Mouse (Mus musculus) ovary, adult 10 weeks (tissue): ENCODE results near the gene Syt6. TPM values are rescaled to one million over a fixed set of nuclear protein-coding genes. Genes with fewer than 3 reads are reported as not detected.

Experiments
- polyA plus RNA-seq: library from polyadenylated mRNA; stranded (reverse); fragments of 350-450 nt; fragmentation: Illumina TruSeq; extraction: RNeasy Lipid Tissue Mini Kit (QIAGEN cat#74804); gene quantifications from one replicate; pipeline ENCODE4 v1.2.3, GENCODE M21; 2014

Gene Syt6
- polyA plus RNA-seq = 0.20 TPM

DNA sequence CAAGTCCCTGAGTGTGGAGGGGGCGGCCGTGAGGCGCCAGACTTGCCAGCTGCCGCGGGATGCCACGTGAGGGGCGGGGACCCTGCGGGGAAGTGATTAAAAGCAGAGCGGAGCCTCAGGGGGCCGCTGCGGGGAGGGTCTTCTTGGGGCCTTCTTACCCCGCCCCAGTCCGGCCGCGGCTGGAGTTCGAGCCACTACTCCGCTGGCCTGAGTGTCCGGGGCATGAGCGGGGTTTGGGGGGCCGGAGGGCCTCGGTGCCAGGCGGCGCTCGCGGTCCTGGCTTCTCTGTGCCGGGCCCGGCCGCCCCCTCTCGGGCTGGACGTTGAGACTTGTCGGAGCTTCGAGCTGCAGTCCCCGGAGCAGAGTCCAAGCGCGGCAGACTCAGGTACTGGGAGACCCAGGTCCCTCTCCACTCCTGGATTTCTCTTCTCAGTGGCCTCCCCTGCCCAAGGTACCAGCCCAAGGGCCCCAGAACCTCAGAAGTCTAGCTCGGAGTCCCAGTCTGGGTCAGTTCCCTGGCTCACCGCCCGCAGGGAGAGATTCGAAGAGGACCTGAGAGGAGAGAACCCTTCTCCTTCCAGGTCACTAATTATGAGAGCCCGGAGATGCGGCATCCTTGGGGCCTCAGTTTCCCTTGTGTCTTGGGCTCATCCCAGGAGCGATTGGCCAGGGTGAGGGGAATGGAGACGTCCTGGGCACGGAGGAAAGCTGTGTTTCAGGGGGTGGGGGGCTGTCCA, at the start of gene Syt6:
Syt6 (plus strand) TSS at position 76 of the 737 bp plus-strand sequence.

DNA sequence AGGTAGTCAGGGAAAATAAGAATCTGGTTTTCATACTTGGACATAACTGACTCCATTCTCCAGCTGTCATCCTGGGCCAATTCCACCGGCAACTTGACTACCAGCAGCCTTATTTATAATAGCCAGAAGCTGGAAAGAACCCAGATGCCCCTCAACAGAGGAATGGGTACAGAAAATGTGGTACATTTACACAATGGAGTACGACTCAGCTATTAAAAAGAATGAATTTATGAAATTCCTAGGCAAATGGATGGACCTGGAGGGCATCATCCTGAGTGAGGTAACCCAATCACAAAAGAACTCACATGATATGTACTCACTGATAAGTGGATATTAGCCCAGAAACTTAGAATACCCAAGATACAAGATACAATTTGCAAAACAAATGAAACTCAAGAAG, 70.9 kb downstream of the Syt6 start, which contains the start of gene Atg4a-ps:
Atg4a-ps (minus strand) TSS at position 101 of the 400 bp plus-strand sequence.

Other genes with a start within 250 kb of the Syt6 start
- gene Atg4a-ps, start 70.8 kb downstream of the Syt6 start, polyA plus RNA-seq = 0.23 TPM
- 16.2 TPM for gene Olfml3, start 162.8 kb downstream of the Syt6 start, polyA plus RNA-seq
- not detected for gene Gm10964, start 164.1 kb downstream of the Syt6 start, polyA plus RNA-seq
- 103 TPM for gene Hipk1, start 216.3 kb downstream of the Syt6 start, polyA plus RNA-seq
- 11.6 TPM for gene Dclre1b, start 234.2 kb downstream of the Syt6 start, polyA plus RNA-seq
- 7.8 TPM for gene Ap4b1, start 234.3 kb downstream of the Syt6 start, polyA plus RNA-seq
- gene Gm43064, start 234.3 kb downstream of the Syt6 start, polyA plus RNA-seq = not detected